Mouse (Mus musculus) hindbrain, embryonic 11.5 days (tissue): Measurements from ENCODE around the gene Adamts16. TPM values are rescaled to one million over a fixed set of nuclear protein-coding genes. Genes with fewer than 3 reads are reported as not detected.

Experiments
- ATAC-seq: fragments of 200-750 bp; cut with Nextera tagmentation; 2 replicates; pipeline ENCODE4 v1.8.0; 2017; ENCODE audit warnings: mild to moderate bottlenecking, moderate TSS enrichment, moderate library complexity; ENCODE audit not compliant: low FRiP score
- DNase-seq: peaks from one replicate; pipeline ENCODE4 v3.0.0-alpha.2; 2015; ENCODE audit warnings: low spot score
- H3K27ac ChIP-seq: fragments of 300-500 bp; sonication (generic); 2 replicates; pipeline ENCODE4 v1.5.1; 2014; ENCODE audit warnings: mild to moderate bottlenecking, low read depth, low read length
- H3K27me3 ChIP-seq: fragments of 300-500 bp; sonication (generic); 2 replicates; pipeline ENCODE4 v1.6.1; 2014; ENCODE audit warnings: mild to moderate bottlenecking, low read length, moderate library complexity, mixed read lengths; ENCODE audit not compliant: control insufficient read depth, insufficient read depth
- H3K36me3 ChIP-seq: fragments of 300-500 bp; sonication (generic); 2 replicates; pipeline ENCODE4 v1.6.1; 2014; ENCODE audit warnings: mild to moderate bottlenecking, low read length, moderate library complexity, mixed read lengths; ENCODE audit not compliant: control insufficient read depth, insufficient read depth
- H3K4me1 ChIP-seq: fragments of 300-500 bp; sonication (generic); replicated peaks from 2 replicates; pipeline ENCODE4 v1.6.1; 2014; ENCODE audit warnings: low read length, mixed read lengths; ENCODE audit not compliant: control insufficient read depth, insufficient read depth
- H3K4me2 ChIP-seq: fragments of 300-500 bp; sonication (generic); replicated peaks from 2 replicates; pipeline ENCODE4 v1.6.1; 2014; ENCODE audit warnings: mild to moderate bottlenecking, low read depth, low read length
- H3K4me3 ChIP-seq: fragments of 300-500 bp; sonication (generic); 2 replicates; pipeline ENCODE4 v1.5.1; 2014; ENCODE audit warnings: low read depth, low read length
- H3K9ac ChIP-seq: fragments of 300-500 bp; sonication (generic); 2 replicates; pipeline ENCODE4 v1.6.1; 2014; ENCODE audit warnings: low read depth, low read length
- H3K9me3 ChIP-seq: fragments of 300-500 bp; sonication (generic); 2 replicates; pipeline ENCODE4 v1.6.1; 2016; ENCODE audit warnings: low read length; ENCODE audit not compliant: control insufficient read depth
- WGBS: fragments of 180-500 bp; shearing (Covaris S2); extraction: QIAGEN DNeasy Blood & Tissue Kit; methylation state at CpG from one replicate; pipeline ENCODE4 v1.1.7; 2014; 5-methylcytosine and 5-hydroxymethylcytosine counted together
- polyA plus RNA-seq: library from polyadenylated mRNA; unstranded; fragments of >200 nt; fragmentation: Nextera tagmentation; extraction: Ambion mirVana; gene quantifications from 2 replicates; pipeline ENCODE4 v1.2.1, GENCODE M21; 2014

Gene Adamts16
- polyA plus RNA-seq, 1 experiment from 2014 or later: 1.1 TPM

- Histone ChIP-seq H3K4me3 (no peak overlapping the region), H3K4me1 (0 out of 2 replicates have a peak, but pooled peaks cover 2% of the 10 kb centered on the region), H3K27me3 (peaks cover 13% of the 10 kb centered on the region; the same call in 1 of the 2 replicates), H3K27ac (no peak overlapping the region), H3K9me3 (no peaks in the 10 kb centered on the region), H3K36me3 (no peaks in the 10 kb centered on the region), H3K9ac (no peak overlapping the region), H3K4me2 (0 out of 2 replicates have a peak overlapping the region, but pooled peaks have one; percentile 52)
- DNase-seq: no peak
- peak; percentile 58 for ATAC-seq
- WGBS: 45% methylated on average over 4 of the region's 4 CpGs
These were observed 515 bp upstream of the Adamts16 start for GRCm38 (mm10) chr13:70842126-70842525.

- DNase-seq: peak; percentile 86
- 10% methylated on average over 6 of the region's 6 CpGs for WGBS
- peak; percentile 61 for ATAC-seq
- Histone ChIP-seq H3K4me1 (0 out of 2 replicates have a peak, but pooled peaks cover 2% of the 10 kb centered on the region), H3K27me3 (peaks cover 13% of the 10 kb centered on the region; the same call in 1 of the 2 replicates), H3K27ac (no peak overlapping the region), H3K4me2 (no peak overlapping the region), H3K4me3 (no peak overlapping the region), H3K9me3 (no peaks in the 10 kb centered on the region), H3K36me3 (no peaks in the 10 kb centered on the region), H3K9ac (no peak overlapping the region)
These were observed 1.4 kb downstream of the Adamts16 start for GRCm38 (mm10) chr13:70840161-70840560.

GRCm38 (mm10) chr13:70837571-70837970 is 4.0 kb downstream of the Adamts16 start:
- no peak overlapping the region for H3K4me2 ChIP-seq
- peaks cover 12% of the 10 kb centered on the region; the same call in 1 of the 2 replicates for H3K27me3 ChIP-seq
- H3K9me3 ChIP-seq: no peaks in the 10 kb centered on the region
- no peak overlapping the region for H3K4me3 ChIP-seq
- H3K9ac ChIP-seq: no peak overlapping the region
- 90% methylated on average over 5 of the region's 5 CpGs for WGBS
- H3K27ac ChIP-seq: no peak overlapping the region
- DNase-seq (no peak), ATAC-seq (no peak)
- H3K4me1 ChIP-seq: 0 out of 2 replicates have a peak, but pooled peaks cover 2% of the 10 kb centered on the region
- H3K36me3 ChIP-seq: no peaks in the 10 kb centered on the region

GRCm38 (mm10) chr13:70836246-70836645 is 5.4 kb downstream of the Adamts16 start:
- Histone ChIP-seq H3K4me1 (no peaks in the 10 kb centered on the region), H3K36me3 (no peaks in the 10 kb centered on the region), H3K27ac (no peak overlapping the region), H3K27me3 (peaks cover 4% of the 10 kb centered on the region; the same call in 1 of the 2 replicates), H3K9me3 (no peaks in the 10 kb centered on the region), H3K4me2 (no peak overlapping the region), H3K9ac (no peak overlapping the region), H3K4me3 (no peak overlapping the region)
- ATAC-seq (no peak), DNase-seq (no peak)
- WGBS: 81% methylated on average over 7 of the region's 7 CpGs

GRCm38 (mm10) chr13:70832593-70833138 is 8.9 kb downstream of the Adamts16 start:
- H3K4me2 ChIP-seq: no peak overlapping the region
- 91% methylated on average over 6 of the region's 6 CpGs for WGBS
- H3K27ac ChIP-seq: no peak overlapping the region
- H3K4me3 ChIP-seq: no peak overlapping the region
- no peaks in the 10 kb centered on the region for H3K27me3 ChIP-seq
- H3K4me1 ChIP-seq: no peaks in the 10 kb centered on the region
- ATAC-seq: no peak
- H3K9me3 ChIP-seq: no peaks in the 10 kb centered on the region
- no peaks in the 10 kb centered on the region for H3K36me3 ChIP-seq
- DNase-seq: no peak
- no peak overlapping the region for H3K9ac ChIP-seq

GRCm38 (mm10) chr13:70831041-70831440 is 10.6 kb downstream of the Adamts16 start:
- H3K4me3 ChIP-seq: no peak overlapping the region
- no peaks in the 10 kb centered on the region for H3K27me3 ChIP-seq
- WGBS: 81% methylated on average over 4 of the region's 4 CpGs
- no peak overlapping the region for H3K27ac ChIP-seq
- no peaks in the 10 kb centered on the region for H3K36me3 ChIP-seq
- no peaks in the 10 kb centered on the region for H3K9me3 ChIP-seq
- H3K9ac ChIP-seq: no peak overlapping the region
- ATAC-seq: no peak
- no peaks in the 10 kb centered on the region for H3K4me1 ChIP-seq
- H3K4me2 ChIP-seq: no peak overlapping the region
- DNase-seq: no peak

GRCm38 (mm10) chr13:70827507-70827906 is 14.1 kb downstream of the Adamts16 start:
- DNase-seq (no peak), ATAC-seq (no peak)
- 82% methylated on average over 4 of the region's 4 CpGs for WGBS
- no peak overlapping the region for H3K27ac ChIP-seq
- H3K9ac ChIP-seq: no peak overlapping the region
- H3K4me2 ChIP-seq: no peak overlapping the region
- H3K27me3 ChIP-seq: no peaks in the 10 kb centered on the region
- H3K4me3 ChIP-seq: no peak overlapping the region
- no peaks in the 10 kb centered on the region for H3K4me1 ChIP-seq
- no peaks in the 10 kb centered on the region for H3K36me3 ChIP-seq
- no peaks in the 10 kb centered on the region for H3K9me3 ChIP-seq

GRCm38 (mm10) chr13:70825265-70825664 is 16.3 kb downstream of the Adamts16 start:
- Histone ChIP-seq H3K27ac (no peak overlapping the region), H3K4me3 (no peak overlapping the region), H3K9me3 (no peaks in the 10 kb centered on the region), H3K4me1 (no peaks in the 10 kb centered on the region), H3K9ac (no peak overlapping the region), H3K4me2 (no peak overlapping the region), H3K27me3 (no peaks in the 10 kb centered on the region), H3K36me3 (no peaks in the 10 kb centered on the region)
- ATAC-seq (no peak), DNase-seq (no peak)
- 91% methylated on average over 5 of the region's 5 CpGs for WGBS

GRCm38 (mm10) chr13:70823757-70824156 is 17.9 kb downstream of the Adamts16 start:
- Histone ChIP-seq H3K4me1 (no peaks in the 10 kb centered on the region), H3K9ac (no peak overlapping the region), H3K4me3 (no peak overlapping the region), H3K36me3 (no peaks in the 10 kb centered on the region), H3K9me3 (no peaks in the 10 kb centered on the region), H3K27ac (no peak overlapping the region), H3K4me2 (no peak overlapping the region), H3K27me3 (no peaks in the 10 kb centered on the region)
- ATAC-seq (no peak), DNase-seq (no peak)
- 63% methylated on average over 8 of the region's 8 CpGs for WGBS
